Mouse (Mus musculus) heart, embryonic 11.5 days (tissue): ENCODE measurements around the gene Klhl2. TPM values are rescaled to one million over a fixed set of nuclear protein-coding genes. Genes with fewer than 3 reads are reported as not detected.

Experiments used
- ATAC-seq: fragments of 200-750 bp; cut with Nextera tagmentation; replicated peaks from 2 replicates; pipeline ENCODE4 v1.8.0; 2017; ENCODE audit warnings: moderate library complexity; ENCODE audit not compliant: insufficient number of reproducible peaks, low FRiP score, low TSS enrichment
- H3K27ac ChIP-seq: fragments of 300-500 bp; sonication (generic); 2 replicates; pipeline ENCODE4 v1.5.1; 2014; ENCODE audit warnings: mild to moderate bottlenecking, low read depth, low read length
- H3K27me3 ChIP-seq: fragments of 300-500 bp; sonication (generic); 2 replicates; pipeline ENCODE4 v1.6.1; 2014; ENCODE audit warnings: mild to moderate bottlenecking, low read length, mixed read lengths; ENCODE audit not compliant: control insufficient read depth, insufficient read depth
- H3K36me3 ChIP-seq: fragments of 300-500 bp; sonication (generic); 2 replicates; pipeline ENCODE4 v1.6.1; 2014; ENCODE audit warnings: mild to moderate bottlenecking, low read length, moderate library complexity, mixed read lengths; ENCODE audit not compliant: control insufficient read depth, insufficient read depth
- H3K4me1 ChIP-seq: fragments of 300-500 bp; sonication (generic); 2 replicates; pipeline ENCODE4 v1.6.1; 2014; ENCODE audit warnings: low read length; ENCODE audit not compliant: control insufficient read depth, insufficient read depth
- H3K4me2 ChIP-seq: fragments of 300-500 bp; sonication (generic); 2 replicates; pipeline ENCODE4 v1.6.1; 2014; ENCODE audit warnings: mild to moderate bottlenecking, moderate library complexity
- H3K4me3 ChIP-seq: fragments of 300-500 bp; sonication (generic); 2 replicates; pipeline ENCODE4 v1.5.1; 2014; ENCODE audit warnings: low read depth, low read length
- H3K9ac ChIP-seq: fragments of 300-500 bp; sonication (generic); 2 replicates; pipeline ENCODE4 v1.6.1; 2014; ENCODE audit warnings: mild to moderate bottlenecking, low read depth, low read length, moderate library complexity
- H3K9me3 ChIP-seq: fragments of 300-500 bp; sonication (generic); replicated peaks from 2 replicates; pipeline ENCODE4 v1.6.1; 2016; ENCODE audit warnings: low read length; ENCODE audit not compliant: control insufficient read depth
- WGBS: fragments of 180-500 bp; shearing (Covaris S2); extraction: QIAGEN DNeasy Blood & Tissue Kit; methylation state at CpG from one replicate; pipeline ENCODE4 v1.1.7; 2014; ENCODE audit not compliant: insufficient replicate concordance; 5-methylcytosine and 5-hydroxymethylcytosine counted together
- polyA plus RNA-seq: library from polyadenylated mRNA; unstranded; fragments of >200 nt; fragmentation: Nextera tagmentation; extraction: Ambion mirVana; gene quantifications from 2 replicates; pipeline ENCODE4 v1.2.1, GENCODE M21; 2014

Gene Klhl2
- polyA plus RNA-seq, 1 experiment from 2014 or later: 10.8 TPM

DNA sequence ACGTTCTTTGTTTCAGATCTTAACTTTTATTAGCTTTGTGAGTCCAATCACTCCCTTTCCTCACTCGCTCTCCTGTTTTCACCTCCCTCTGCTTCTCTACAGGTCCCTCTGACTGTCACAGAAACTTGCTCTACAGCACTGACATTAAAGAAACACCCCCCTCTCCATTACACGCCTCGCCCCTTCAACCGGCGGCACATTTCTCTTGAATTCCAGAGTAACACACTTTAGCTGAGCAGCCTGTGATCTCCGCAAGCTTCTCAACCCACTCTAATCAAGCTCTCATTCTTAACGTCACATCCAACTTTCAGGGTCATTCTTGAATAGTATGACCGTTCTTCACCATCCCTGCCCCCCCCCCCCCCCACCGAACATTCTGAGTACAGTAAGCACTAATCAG, 52.1 kb downstream of the Klhl2 start:
- H3K4me2 ChIP-seq: no peak overlapping the region
- H3K27ac ChIP-seq: no peak overlapping the region
- no peak overlapping the region for H3K9ac ChIP-seq
- H3K36me3 ChIP-seq: no peaks in the 10 kb centered on the region
- H3K9me3 ChIP-seq: no peaks in the 10 kb centered on the region
- no peaks in the 10 kb centered on the region for H3K4me1 ChIP-seq
- ATAC-seq: no peak
- H3K27me3 ChIP-seq: no peaks in the 10 kb centered on the region
- 87% methylated on average over 10 of the region's 10 CpGs for WGBS
- no peak overlapping the region for H3K4me3 ChIP-seq

DNA sequence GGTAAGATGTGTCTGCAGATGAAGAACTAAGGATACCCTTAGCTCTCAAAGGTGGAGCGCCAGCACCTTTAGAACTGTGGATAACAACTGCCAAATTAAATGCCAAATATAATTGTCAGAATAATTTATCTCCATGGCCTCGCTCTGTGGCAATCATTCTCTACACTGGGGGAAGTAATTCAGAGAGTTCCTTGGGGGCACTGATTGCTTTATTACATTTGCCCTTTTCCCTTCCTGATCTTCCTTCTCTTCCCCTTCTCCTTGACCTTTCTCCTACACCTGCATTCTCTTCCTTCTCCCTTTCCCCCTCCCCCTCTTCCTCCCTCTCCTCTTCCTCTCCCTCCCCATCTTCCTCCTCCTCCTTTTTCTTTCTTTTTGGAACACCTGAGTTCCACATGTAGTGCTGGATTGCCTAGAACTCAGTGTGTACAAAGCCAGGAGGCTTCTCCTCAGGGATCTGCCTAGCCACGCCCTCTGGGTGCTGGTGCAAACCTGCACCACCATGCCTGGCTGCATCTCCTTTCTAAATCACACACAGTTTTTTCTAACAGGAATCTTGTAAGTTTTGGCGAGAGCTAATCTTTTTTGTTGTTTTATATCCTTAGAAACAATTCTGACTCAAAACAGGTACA, 58.5 kb downstream of the Klhl2 start:
- WGBS: 91% methylated on average over 4 of the region's 4 CpGs
- ATAC-seq: no peak
- no peak overlapping the region for H3K27ac ChIP-seq

DNA sequence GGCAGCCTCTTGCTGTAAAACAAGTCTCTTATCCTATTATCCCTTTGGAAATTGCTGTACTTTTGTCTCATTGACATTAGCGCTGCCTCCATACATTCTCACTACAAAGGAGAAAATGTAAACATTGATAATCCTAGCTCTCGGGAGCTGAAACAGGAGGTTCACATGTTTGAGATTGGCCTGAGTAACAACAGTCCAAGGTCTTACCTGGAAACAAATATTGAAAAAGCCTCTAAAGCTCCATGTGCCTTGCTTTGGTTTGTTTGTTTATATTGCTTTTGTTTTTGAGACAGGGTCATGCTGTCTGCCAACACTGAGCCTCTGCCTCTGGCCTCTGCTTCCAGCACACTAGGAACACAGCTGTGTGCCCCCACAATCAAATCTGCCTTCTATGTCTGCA, 59.4 kb downstream of the Klhl2 start:
- no peak overlapping the region for H3K4me3 ChIP-seq
- H3K4me2 ChIP-seq: no peak overlapping the region
- no peaks in the 10 kb centered on the region for H3K27me3 ChIP-seq
- no peak overlapping the region for H3K27ac ChIP-seq
- H3K9ac ChIP-seq: no peak overlapping the region
- 57% methylated on average over 2 of the region's 2 CpGs for WGBS
- H3K4me1 ChIP-seq: no peaks in the 10 kb centered on the region
- ATAC-seq: no peak
- H3K9me3 ChIP-seq: no peaks in the 10 kb centered on the region
- no peaks in the 10 kb centered on the region for H3K36me3 ChIP-seq

More for the DNA sequence above, 58.5 kb downstream of the Klhl2 start:
- Histone ChIP-seq H3K4me1 (no peaks in the 10 kb centered on the region), H3K4me2 (no peak overlapping the region), H3K27me3 (no peaks in the 10 kb centered on the region), H3K4me3 (no peak overlapping the region), H3K36me3 (no peaks in the 10 kb centered on the region), H3K9ac (no peak overlapping the region), H3K9me3 (no peaks in the 10 kb centered on the region)

DNA sequence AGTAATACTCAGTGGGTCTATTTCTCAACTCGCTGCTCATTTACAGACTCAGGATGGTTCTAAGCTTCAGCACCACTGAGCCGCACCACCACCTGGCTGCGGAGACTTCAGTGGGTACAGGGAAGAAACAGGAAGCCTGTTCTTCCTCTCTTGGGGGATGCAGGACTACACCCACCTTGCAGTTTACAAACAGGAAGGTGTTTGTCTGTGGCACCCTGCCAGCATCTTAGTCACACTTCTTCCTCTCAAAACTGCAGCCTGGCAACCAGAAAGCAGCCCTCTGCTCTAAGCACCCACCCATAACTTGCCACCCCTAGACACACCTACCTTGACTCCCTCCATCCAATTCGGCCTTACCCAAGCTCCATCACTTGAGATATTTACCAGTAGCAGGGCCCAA, 61.1 kb downstream of the Klhl2 start:
- Histone ChIP-seq H3K9me3 (no peaks in the 10 kb centered on the region), H3K4me1 (no peaks in the 10 kb centered on the region), H3K36me3 (no peaks in the 10 kb centered on the region), H3K4me2 (no peak overlapping the region), H3K27ac (no peak overlapping the region), H3K9ac (no peak overlapping the region), H3K27me3 (no peaks in the 10 kb centered on the region), H3K4me3 (no peak overlapping the region)
- ATAC-seq: no peak
- WGBS: 83% methylated on average over 4 of the region's 4 CpGs

DNA sequence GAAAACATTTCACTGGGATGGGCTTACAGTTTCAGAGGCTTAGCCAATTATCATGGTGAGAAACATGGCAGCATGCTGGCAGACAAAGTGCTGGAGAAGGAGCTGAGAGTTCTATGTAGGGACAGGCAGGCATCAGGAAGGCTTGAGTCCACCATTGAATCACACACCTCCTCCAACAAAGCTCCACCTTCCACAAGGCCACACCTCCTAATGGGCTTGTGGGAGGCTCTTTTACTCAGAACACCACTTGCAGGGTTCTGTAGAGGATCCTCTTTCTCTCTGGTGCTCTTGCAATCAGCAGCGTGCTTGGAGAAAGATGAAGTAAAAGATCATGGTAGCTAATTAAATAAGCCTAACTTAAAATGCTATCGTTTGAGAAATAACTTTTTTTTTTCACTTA, 63.0 kb downstream of the Klhl2 start:
- Histone ChIP-seq H3K9me3 (no peaks in the 10 kb centered on the region), H3K4me1 (no peaks in the 10 kb centered on the region), H3K36me3 (no peaks in the 10 kb centered on the region), H3K27me3 (no peaks in the 10 kb centered on the region), H3K27ac (no peak overlapping the region), H3K4me2 (no peak overlapping the region), H3K9ac (no peak overlapping the region), H3K4me3 (no peak overlapping the region)
- ATAC-seq: no peak
- 84% methylated on average over 2 of the region's 2 CpGs for WGBS

DNA sequence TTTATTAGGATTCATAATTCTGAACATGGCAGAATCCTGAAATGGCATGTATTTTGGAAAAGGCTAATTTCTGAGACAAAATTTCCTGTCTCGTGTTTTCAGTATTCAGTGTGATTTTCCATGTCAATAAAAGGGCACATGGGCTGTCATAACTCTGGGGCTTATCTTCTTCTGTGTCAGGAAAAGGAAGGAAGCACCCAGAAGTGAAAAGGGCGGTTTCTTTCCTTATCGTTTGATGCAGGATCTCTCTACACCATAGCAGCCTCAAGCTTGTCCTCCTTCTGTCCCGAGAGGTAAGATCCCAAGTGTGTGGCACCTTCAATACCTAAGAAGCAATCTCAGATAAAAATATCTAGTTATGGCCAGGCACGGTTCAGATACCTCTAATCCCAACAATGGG, 65.6 kb downstream of the Klhl2 start:
- Histone ChIP-seq H3K9ac (no peak overlapping the region), H3K27me3 (no peaks in the 10 kb centered on the region), H3K9me3 (no peaks in the 10 kb centered on the region), H3K27ac (no peak overlapping the region), H3K36me3 (no peaks in the 10 kb centered on the region), H3K4me1 (no peaks in the 10 kb centered on the region), H3K4me3 (no peak overlapping the region), H3K4me2 (no peak overlapping the region)
- WGBS: 70% methylated on average over 5 of the region's 5 CpGs
- ATAC-seq: no peak

DNA sequence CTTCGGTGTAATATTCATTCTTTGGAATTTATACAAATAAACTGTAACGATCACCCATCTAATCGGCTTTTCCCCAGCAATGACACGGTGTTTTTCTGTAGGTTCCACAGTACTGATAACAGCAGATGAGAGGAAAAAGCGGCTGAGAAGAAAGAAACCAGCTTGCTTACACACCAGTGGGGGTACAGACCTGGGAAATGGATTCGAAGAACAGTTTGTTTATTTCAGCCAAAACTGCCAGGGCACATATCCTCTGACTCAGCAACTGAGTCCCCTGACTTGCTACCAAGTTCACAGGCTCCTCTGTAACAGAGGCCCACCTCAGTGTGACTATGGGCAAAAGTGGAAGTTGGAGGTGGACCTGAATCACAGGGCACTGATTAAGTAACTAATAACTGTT, 67.9 kb downstream of the Klhl2 start:
- WGBS: 58% methylated on average over 6 of the region's 6 CpGs

DNA sequence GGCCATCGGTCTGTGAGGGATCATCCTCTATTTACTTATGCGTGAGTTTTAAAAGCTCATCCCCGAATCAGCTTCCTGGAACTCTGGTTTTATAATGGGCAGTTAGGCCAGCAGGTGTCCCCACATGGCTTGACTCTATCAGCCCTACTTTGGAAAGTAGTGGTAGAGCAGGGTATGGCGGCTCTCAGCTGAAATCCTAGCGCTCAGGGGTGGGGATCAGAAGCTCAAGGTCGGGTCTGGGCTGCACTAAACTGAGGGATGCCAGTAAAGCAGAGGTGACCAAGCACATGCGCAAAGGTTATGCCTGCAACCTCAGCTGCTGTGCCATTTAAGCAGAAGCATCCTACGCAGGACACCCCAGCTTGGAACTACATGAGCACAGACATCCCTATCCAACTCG, 71.9 kb downstream of the Klhl2 start:
- no peak overlapping the region for H3K27ac ChIP-seq
- no peak; the same call in 1 of the 2 replicates for ATAC-seq
- H3K4me1 ChIP-seq: no peaks in the 10 kb centered on the region
- no peaks in the 10 kb centered on the region for H3K36me3 ChIP-seq
- no peaks in the 10 kb centered on the region for H3K27me3 ChIP-seq
- no peaks in the 10 kb centered on the region for H3K9me3 ChIP-seq
- WGBS: 76% methylated on average over 9 of the region's 9 CpGs
- no peak overlapping the region for H3K4me2 ChIP-seq
- H3K9ac ChIP-seq: no peak overlapping the region
- H3K4me3 ChIP-seq: no peak overlapping the region

More for the DNA sequence above, 67.9 kb downstream of the Klhl2 start:
- H3K4me2 ChIP-seq: no peak overlapping the region
- no peak overlapping the region for H3K9ac ChIP-seq
- no peak for ATAC-seq
- H3K4me3 ChIP-seq: no peak overlapping the region
- H3K36me3 ChIP-seq: no peaks in the 10 kb centered on the region
- no peaks in the 10 kb centered on the region for H3K4me1 ChIP-seq
- H3K9me3 ChIP-seq: no peaks in the 10 kb centered on the region
- H3K27ac ChIP-seq: no peak overlapping the region
- no peaks in the 10 kb centered on the region for H3K27me3 ChIP-seq

DNA sequence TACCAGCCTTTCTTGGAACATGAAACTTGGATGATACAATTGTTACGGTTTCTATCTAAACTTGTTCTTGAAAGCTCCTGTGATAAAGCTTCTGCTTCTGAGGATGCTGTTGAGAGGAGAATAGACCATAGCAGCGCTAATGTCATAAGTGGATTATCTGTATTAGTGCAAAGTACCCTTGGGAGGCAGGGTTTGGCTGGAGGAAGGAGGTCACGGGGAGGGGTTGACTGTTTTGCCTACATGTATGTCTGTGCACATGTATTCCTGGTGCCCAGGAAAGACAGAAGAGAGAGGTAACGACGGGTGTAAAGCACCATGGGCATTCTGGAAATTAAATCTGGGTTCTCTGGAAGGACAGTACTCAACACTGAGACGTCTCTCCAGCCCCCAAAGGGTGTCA, 75.7 kb downstream of the Klhl2 start:
- no peaks in the 10 kb centered on the region for H3K36me3 ChIP-seq
- H3K9ac ChIP-seq: no peak overlapping the region
- no peak overlapping the region for H3K4me3 ChIP-seq
- WGBS: 91% methylated on average over 6 of the region's 6 CpGs
- H3K27ac ChIP-seq: no peak overlapping the region
- H3K9me3 ChIP-seq: no peaks in the 10 kb centered on the region
- no peak for ATAC-seq
- no peaks in the 10 kb centered on the region for H3K4me1 ChIP-seq
- H3K4me2 ChIP-seq: no peak overlapping the region
- no peaks in the 10 kb centered on the region for H3K27me3 ChIP-seq
